Comparison of ENCODE assay signal across 8 mouse cellular contexts in the genomic region with DNA sequence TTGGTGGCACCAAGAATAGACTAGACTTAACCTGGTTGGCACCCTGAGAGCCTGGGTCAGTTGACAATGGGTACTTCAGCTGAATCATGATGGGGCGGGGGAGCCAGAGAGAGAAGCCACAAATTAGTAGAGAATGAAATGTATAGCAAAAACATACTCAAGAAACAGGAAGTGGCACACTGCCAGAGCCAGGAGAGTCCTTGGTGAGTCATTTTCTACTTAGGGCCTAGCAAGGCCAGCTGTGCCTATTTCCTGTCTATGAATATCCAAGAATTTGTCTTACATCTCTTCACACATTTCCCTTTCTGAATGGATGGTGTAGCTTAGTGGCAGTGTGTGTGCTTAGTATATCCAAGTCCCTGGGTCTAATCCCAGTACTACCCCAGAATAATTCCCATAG. TPM values are rescaled to one million over a fixed set of nuclear protein-coding genes. Genes with fewer than 3 reads are reported as not detected.
A peak's percentile ranks its signal among the peaks of the same experiment; 100 is the strongest.
DNase-seq lines count a peak whose midpoint lies in the region; ATAC-seq and TF ChIP-seq lines count a peak whose summit lies in the region.

No protein-coding gene starts in this region.

- H3K9ac ChIP-seq in midbrain, embryonic 13.5 days (replicated peaks): no peak overlapping the region

- peaks cover 11% of the 10 kb centered on the region for H3K4me1 ChIP-seq in small intestine, adult 2 months (ENCODE audit: control insufficient read depth, insufficient read depth, insufficient read length, low read length)
- peaks cover 2% of the 10 kb centered on the region; the same call in 1 of the 2 replicates for H3K4me1 ChIP-seq in midbrain, embryonic 13.5 days (replicated peaks)

- no peak overlapping the region for H3K4me3 ChIP-seq in small intestine, adult 2 months (ENCODE audit: low read depth, low read length)
- H3K4me3 ChIP-seq in midbrain, embryonic 13.5 days (replicated peaks): no peak overlapping the region

- H3K27ac ChIP-seq in small intestine, adult 2 months (ENCODE audit: insufficient read depth, low read depth, low read length): 0 out of 2 replicates have a peak overlapping the region, but pooled peaks have one; percentile 2
- no peak overlapping the region for H3K27ac ChIP-seq in midbrain, embryonic 13.5 days

- DNase-seq in frontal cortex, postnatal 36 days (ENCODE audit: low spot score in 2 of 2): peak; percentile 19 to 31
- DNase-seq in frontal cortex, postnatal 10 days (ENCODE audit: low spot score in 2 of 2): no peak
- peak; percentile 19 for DNase-seq in thymus, postnatal 14 days
- no peak for DNase-seq in thymus, postnatal 36 days
- DNase-seq in kidney, postnatal 4 days: peak; percentile 22 to 39
- no peak for DNase-seq in retina, embryonic 14.5 days (ENCODE audit: low spot score)

- 61% methylated on average over 1 of the region's 1 CpGs for WGBS in small intestine, adult 2 months
- 91% methylated on average over 1 of the region's 1 CpGs for WGBS in midbrain, embryonic 13.5 days

- no peak for TF ChIP-seq POLR2A in small intestine, adult 2 months (IDR thresholded peaks at IDR 0.05; ENCODE audit: low read depth, low read length)

- no peak overlapping the region for H3K4me2 ChIP-seq in midbrain, embryonic 13.5 days (replicated peaks)

- no peaks in the 10 kb centered on the region for H3K9me3 ChIP-seq in midbrain, embryonic 13.5 days

- H3K27me3 ChIP-seq in small intestine, adult 2 months (ENCODE audit: control insufficient read depth, insufficient read depth, low read length): no peaks in the 10 kb centered on the region
- H3K27me3 ChIP-seq in midbrain, embryonic 13.5 days: no peaks in the 10 kb centered on the region

- TF ChIP-seq CTCF in small intestine, adult 2 months (IDR thresholded peaks at IDR 0.05; ENCODE audit: extremely low read depth, insufficient read length, insufficient replicate concordance, low read depth, low read length): no peak

- no peak for ATAC-seq in midbrain, embryonic 13.5 days

- H3K36me3 ChIP-seq in small intestine, adult 2 months (ENCODE audit: control insufficient read depth, insufficient read depth, low read length): peaks cover 2% of the 10 kb centered on the region; the same call in 1 of the 2 replicates
- no peaks in the 10 kb centered on the region for H3K36me3 ChIP-seq in midbrain, embryonic 13.5 days

RNA-seq across cellular contexts. Expression of gene Acat1, which starts 6.8 kb away (rescaled TPM):
- polyA plus RNA-seq in small intestine, adult 2 months (2012; rRNA removed): 8.3 and 12.6 TPM in 2 replicates
- polyA plus RNA-seq in midbrain, embryonic 13.5 days (2015; fragmentation: Nextera tagmentation; extraction: Ambion mirVana): 103 and 107 TPM in 2 replicates

Comparison
In these comparisons a context has a peak if more than half of its experiments do, and no peak if none do; other contexts are left out.
1. DNase-seq: peak in frontal cortex, postnatal 36 days (2 of 2), thymus, postnatal 14 days (single experiment) and kidney, postnatal 4 days (2 of 2); none in frontal cortex, postnatal 10 days (0 of 2), thymus, postnatal 36 days (0 of 2) and retina, embryonic 14.5 days (single experiment).